Mouse (Mus musculus) liver, adult 2 months (tissue): ENCODE measurements at regions not wholly inside any gene's neighbourhood (a gene's known extent, or its start where the extent isn't known, plus 50 kb on each side); places are given as distances from the start of the nearest gene placed in this dataset.

Source experiments
- DNase-seq: peaks from one replicate; pipeline ENCODE4 v3.0.0-alpha.2; 2011; ENCODE audit warnings: low read depth, low spot score; ENCODE audit errors: extremely low read depth
- H3K27ac ChIP-seq: fragments of 200-500 bp; replicated peaks from 2 replicates; pipeline ENCODE4 v1.5.1; 2012; ENCODE audit warnings: low read depth, mild to moderate bottlenecking, control low read depth, inconsistent platforms, low read length; ENCODE audit not compliant: insufficient read depth
- H3K27me3 ChIP-seq: fragments of 200-500 bp; 2 replicates; pipeline ENCODE4 v1.6.1; 2012; ENCODE audit warnings: mild to moderate bottlenecking, moderate library complexity, low read length, inconsistent platforms; ENCODE audit not compliant: control insufficient read depth, insufficient read depth
- H3K36me3 ChIP-seq: fragments of 200-500 bp; 2 replicates; pipeline ENCODE4 v1.6.1; 2012; ENCODE audit warnings: low read length, inconsistent platforms; ENCODE audit not compliant: control insufficient read depth, insufficient read depth
- H3K4me1 ChIP-seq: fragments of 200-500 bp; 2 replicates; pipeline ENCODE4 v1.6.1; 2011; ENCODE audit warnings: low read length; ENCODE audit not compliant: control insufficient read depth, insufficient read depth
- H3K4me3 ChIP-seq: fragments of 200-500 bp; 2 replicates; pipeline ENCODE4 v1.5.1; 2011; ENCODE audit warnings: low read depth, mild to moderate bottlenecking, control low read depth, low read length, moderate library complexity; ENCODE audit not compliant: insufficient read depth
- H3K79me2 ChIP-seq: fragments of 200-500 bp; 2 replicates; pipeline ENCODE4 v1.6.1; 2012; ENCODE audit warnings: inconsistent platforms, mild to moderate bottlenecking, low read length, moderate library complexity; ENCODE audit not compliant: control insufficient read depth, insufficient read depth
- H3K9ac ChIP-seq: fragments of 200-500 bp; 2 replicates; pipeline ENCODE4 v1.6.1; 2012; ENCODE audit warnings: low read depth, mild to moderate bottlenecking, control low read depth, inconsistent platforms, low read length
- CTCF ChIP-seq: fragments of 200-500 bp; IDR thresholded peaks from 2 replicates; pipeline ENCODE4 v1.5.1; 2011; ENCODE audit warnings: low read depth, low read length, control low read depth
- POLR2A ChIP-seq: fragments of 200-500 bp; IDR thresholded peaks from 2 replicates; pipeline ENCODE4 v1.6.1; 2011; ENCODE audit warnings: low read length, control low read depth; ENCODE audit not compliant: insufficient read depth; ENCODE audit errors: extremely low read depth
- WGBS: fragments of 180-500 bp; shearing (Covaris S2); methylation state at CpG from one replicate; pipeline ENCODE4 v1.1.7; 2018; 5-methylcytosine and 5-hydroxymethylcytosine counted together

GRCm38 (mm10) chr9:41611534-41612451, 450.3 kb upstream of the Ubash3b start:
- no peak for DNase-seq
- no peaks in the 10 kb centered on the region for H3K27me3 ChIP-seq
- H3K9ac ChIP-seq = no peak overlapping the region
- no peak overlapping the region for H3K4me3 ChIP-seq
- TF ChIP-seq CTCF = no peak
- TF ChIP-seq POLR2A = no peak
- H3K79me2 ChIP-seq = no peaks in the 10 kb centered on the region
- 59% methylated on average over 11 of the region's 11 CpGs for WGBS
- no peaks in the 10 kb centered on the region for H3K36me3 ChIP-seq
- H3K4me1 ChIP-seq = no peaks in the 10 kb centered on the region
- no peak overlapping the region for H3K27ac ChIP-seq

- Histone ChIP-seq H3K27ac (no peak overlapping the region), H3K27me3 (no peaks in the 10 kb centered on the region), H3K36me3 (no peaks in the 10 kb centered on the region), H3K4me3 (no peak overlapping the region), H3K79me2 (no peaks in the 10 kb centered on the region), H3K9ac (no peak overlapping the region), H3K4me1 (no peaks in the 10 kb centered on the region)
- DNase-seq = no peak
- WGBS = 75% methylated on average over 4 of the region's 4 CpGs
- TF ChIP-seq CTCF (no peak), POLR2A (no peak)
Measured at GRCm38 (mm10) chr9:41610347-41610746, 448.9 kb upstream of the Ubash3b start.

- H3K4me3 ChIP-seq = no peak overlapping the region
- no peaks in the 10 kb centered on the region for H3K36me3 ChIP-seq
- no peaks in the 10 kb centered on the region for H3K4me1 ChIP-seq
- DNase-seq = no peak
- H3K27me3 ChIP-seq = no peaks in the 10 kb centered on the region
- H3K79me2 ChIP-seq = no peaks in the 10 kb centered on the region
- no peak overlapping the region for H3K9ac ChIP-seq
- TF ChIP-seq CTCF (no peak), POLR2A (no peak)
- 32% methylated on average over 1 of the region's 1 CpGs for WGBS
- no peak overlapping the region for H3K27ac ChIP-seq
Measured at GRCm38 (mm10) chr9:41606136-41606535, 444.6 kb upstream of the Ubash3b start.

- Histone ChIP-seq H3K9ac (no peak overlapping the region), H3K36me3 (no peaks in the 10 kb centered on the region), H3K4me1 (no peaks in the 10 kb centered on the region), H3K27ac (no peak overlapping the region), H3K27me3 (no peaks in the 10 kb centered on the region), H3K79me2 (no peaks in the 10 kb centered on the region), H3K4me3 (no peak overlapping the region)
- no peak for DNase-seq
- TF ChIP-seq CTCF (no peak), POLR2A (no peak)
- WGBS = 74% methylated on average over 1 of the region's 1 CpGs
Measured at GRCm38 (mm10) chr9:41604916-41605315, 443.4 kb upstream of the Ubash3b start.

- H3K9ac ChIP-seq = no peak overlapping the region
- H3K27ac ChIP-seq = no peak overlapping the region
- 55% methylated on average over 3 of the region's 3 CpGs for WGBS
- no peaks in the 10 kb centered on the region for H3K27me3 ChIP-seq
- H3K36me3 ChIP-seq = no peaks in the 10 kb centered on the region
- H3K79me2 ChIP-seq = no peaks in the 10 kb centered on the region
- no peaks in the 10 kb centered on the region for H3K4me1 ChIP-seq
- no peak overlapping the region for H3K4me3 ChIP-seq
- DNase-seq = no peak
- no peak for TF ChIP-seq CTCF
- TF ChIP-seq POLR2A = no peak
Measured at GRCm38 (mm10) chr9:41600778-41601177, 439.3 kb upstream of the Ubash3b start.

GRCm38 (mm10) chr9:41599874-41600273, 438.4 kb upstream of the Ubash3b start:
- Histone ChIP-seq H3K79me2 (no peaks in the 10 kb centered on the region), H3K4me3 (no peak overlapping the region), H3K4me1 (no peaks in the 10 kb centered on the region), H3K27ac (no peak overlapping the region), H3K36me3 (no peaks in the 10 kb centered on the region), H3K9ac (no peak overlapping the region), H3K27me3 (no peaks in the 10 kb centered on the region)
- no peak for DNase-seq
- 53% methylated on average over 1 of the region's 1 CpGs for WGBS
- TF ChIP-seq CTCF (no peak), POLR2A (no peak)
